Mouse (Mus musculus) brain, adult 2 months (tissue): ENCODE results near the gene Mdm4.

Source experiments
- DNase-seq: peaks from one replicate; pipeline ENCODE4 v3.0.0; 2011; ENCODE audit warnings: low read depth, low spot score

The Mdm4 gene

DNA sequence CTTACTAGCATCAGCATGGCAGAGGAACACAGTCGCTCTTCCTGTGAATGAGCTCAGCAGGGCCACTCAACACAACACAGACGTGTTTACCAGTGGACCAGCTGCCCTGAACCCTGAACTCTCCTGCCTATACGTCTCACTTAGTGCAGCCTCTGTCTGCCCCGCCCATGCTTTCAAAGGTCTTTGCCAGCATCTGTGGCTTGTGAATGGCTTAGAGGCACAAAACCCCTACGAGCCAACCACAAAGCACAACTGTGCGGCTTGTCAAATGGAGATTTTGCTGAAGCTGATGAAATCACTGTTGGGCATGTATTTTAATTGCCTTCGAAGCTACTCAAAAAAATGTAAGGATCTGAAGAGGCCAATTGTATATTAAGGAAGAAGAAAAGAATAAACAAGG, 82.5 kb downstream of the Mdm4 start:
- no peak for DNase-seq

DNA sequence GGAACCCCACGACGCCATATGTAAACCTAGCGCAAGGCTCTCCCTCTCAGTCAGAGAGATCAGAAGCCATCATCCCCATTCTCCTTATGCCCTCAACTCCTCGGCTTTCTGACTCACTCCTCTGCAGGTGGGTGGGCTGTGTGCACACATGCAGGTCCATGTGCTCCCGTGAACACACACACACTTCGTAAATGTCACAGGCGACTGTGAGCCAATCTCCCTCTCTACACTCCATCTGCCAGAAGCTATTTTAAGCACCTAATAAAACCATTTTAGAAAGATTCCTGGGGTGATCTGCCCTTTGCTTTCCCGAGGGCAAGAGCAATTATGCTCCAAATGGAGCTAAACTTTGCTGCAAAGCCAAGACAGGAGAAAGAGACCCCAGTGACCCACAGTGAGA, 84.5 kb downstream of the Mdm4 start:
- DNase-seq = peak; percentile 90

DNA sequence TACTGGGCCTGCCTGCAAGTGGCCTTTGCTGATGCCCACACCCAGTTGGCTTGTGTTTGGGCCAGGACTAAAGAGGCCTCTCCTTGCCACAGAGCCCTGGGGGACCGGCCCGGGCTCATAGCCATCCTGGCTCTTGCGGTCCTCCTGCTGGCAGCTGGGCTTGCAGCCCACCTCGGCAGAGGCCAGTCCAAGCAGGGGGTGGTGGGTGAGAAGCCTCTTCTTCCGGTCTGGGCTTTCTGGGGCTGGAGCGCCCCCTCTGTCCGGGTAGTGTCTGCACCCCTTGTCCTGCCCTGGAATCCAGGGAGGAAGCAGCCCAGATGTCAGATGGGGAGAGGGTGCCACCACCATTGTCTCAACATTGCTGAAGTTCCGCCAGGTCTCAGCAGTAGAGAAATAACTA, 91.4 kb downstream of the Mdm4 start:
- DNase-seq = peak; percentile 64

DNA sequence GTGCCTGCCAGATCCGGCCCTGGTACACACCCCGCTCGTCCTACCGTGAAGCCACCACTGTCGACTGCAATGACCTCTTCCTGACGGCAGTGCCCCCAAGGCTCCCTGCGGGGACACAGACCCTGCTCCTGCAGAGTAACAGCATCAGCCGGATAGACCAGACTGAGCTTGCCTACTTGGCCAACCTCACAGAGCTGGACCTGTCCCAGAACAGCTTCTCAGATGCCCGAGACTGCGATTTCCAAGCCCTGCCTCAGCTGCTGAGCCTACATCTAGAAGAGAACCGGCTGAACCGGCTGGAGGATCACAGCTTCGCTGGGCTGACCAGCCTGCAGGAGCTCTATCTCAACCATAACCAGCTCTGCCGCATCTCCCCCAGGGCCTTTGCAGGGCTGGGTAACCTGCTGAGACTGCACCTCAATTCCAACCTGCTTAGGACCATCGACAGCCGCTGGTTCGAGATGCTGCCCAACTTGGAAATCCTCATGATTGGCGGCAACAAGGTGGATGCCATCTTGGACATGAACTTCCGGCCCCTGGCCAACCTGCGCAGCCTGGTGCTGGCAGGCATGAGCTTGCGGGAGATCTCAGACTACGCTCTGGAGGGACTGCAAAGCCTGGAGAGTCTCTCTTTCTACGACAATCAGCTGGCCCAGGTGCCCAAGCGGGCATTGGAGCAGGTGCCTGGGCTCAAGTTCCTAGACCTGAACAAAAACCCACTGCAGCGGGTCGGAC, 92.9 kb downstream of the Mdm4 start:
- no peak for DNase-seq

DNA sequence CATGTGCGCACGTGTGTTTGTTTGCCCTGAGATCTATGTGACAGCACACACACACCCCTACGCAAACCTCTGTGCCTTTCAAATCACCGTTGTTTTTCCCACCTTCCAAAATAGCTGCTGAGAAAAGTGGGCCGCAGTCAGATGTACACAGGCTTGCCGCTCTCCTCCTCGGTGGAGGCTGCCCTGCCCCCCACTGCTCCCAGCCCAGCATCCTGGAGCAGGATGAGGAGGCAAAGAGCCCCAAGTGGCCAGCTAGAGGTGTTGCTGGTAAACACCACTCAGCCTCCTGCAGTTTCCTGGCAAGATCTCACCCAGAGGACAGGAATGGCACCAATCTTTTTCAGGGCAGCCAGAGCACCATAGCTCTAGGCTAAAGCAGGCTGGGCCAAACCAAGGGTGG, 95.5 kb downstream of the Mdm4 start:
- peak; percentile 94 for DNase-seq

DNA sequence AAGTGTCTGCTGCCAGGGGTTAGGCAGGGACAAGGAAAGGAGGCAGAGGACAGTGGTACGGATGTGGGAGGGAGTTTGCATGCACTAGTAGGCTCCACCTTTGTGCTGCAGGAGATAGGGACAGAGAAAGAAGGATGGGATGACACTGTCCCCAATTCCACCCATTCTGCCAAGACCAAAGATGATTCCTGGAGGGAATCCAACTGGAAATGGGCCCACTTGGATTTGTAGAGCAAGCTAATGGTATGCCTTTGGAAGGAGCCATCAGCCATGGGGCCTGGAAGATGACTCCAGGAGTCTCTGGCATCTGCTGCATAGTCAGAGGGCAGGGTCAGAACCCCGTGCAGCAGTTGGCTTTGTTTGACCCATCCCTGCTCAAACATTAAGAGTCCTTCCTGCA, 97.9 kb downstream of the Mdm4 start:
- DNase-seq = peak; percentile 92

DNA sequence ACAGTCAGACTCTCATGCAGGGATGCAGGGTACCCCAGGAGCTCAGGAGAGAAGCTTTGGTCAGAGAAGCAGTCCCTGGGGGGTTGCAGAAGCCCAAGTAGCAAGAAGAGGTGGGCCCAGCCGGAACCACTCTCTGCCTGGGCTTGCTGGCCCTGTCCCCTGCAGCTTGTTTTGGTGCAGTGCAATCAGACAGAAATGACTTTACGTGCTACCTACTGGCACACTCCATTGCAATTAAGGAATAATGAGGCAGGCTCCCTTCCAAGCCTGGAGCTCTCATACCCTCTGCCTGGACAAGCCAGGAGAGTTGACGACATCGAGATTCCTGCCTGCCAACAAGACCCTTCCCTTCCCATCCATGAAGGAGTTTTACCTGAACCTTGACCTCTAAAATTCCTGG, 100.1 kb downstream of the Mdm4 start:
- no peak for DNase-seq

DNA sequence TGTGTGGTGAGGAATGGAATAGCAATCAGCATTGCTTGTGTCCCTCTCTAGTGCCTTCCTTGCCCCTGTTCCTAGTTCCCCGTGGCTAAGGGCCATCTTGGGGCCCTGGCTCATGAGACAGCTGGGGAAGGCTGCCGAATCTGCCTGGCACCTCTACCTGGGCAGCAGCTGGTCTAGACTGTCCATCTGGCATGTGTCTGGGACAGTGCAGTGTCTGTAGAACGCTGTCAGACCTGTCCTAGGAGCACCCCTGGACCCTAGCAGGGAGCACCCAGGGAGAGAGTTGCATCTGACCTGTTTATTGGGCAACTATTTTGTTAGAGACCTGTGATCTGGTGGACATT, 101.5 kb downstream of the Mdm4 start:
- DNase-seq = no peak

DNA sequence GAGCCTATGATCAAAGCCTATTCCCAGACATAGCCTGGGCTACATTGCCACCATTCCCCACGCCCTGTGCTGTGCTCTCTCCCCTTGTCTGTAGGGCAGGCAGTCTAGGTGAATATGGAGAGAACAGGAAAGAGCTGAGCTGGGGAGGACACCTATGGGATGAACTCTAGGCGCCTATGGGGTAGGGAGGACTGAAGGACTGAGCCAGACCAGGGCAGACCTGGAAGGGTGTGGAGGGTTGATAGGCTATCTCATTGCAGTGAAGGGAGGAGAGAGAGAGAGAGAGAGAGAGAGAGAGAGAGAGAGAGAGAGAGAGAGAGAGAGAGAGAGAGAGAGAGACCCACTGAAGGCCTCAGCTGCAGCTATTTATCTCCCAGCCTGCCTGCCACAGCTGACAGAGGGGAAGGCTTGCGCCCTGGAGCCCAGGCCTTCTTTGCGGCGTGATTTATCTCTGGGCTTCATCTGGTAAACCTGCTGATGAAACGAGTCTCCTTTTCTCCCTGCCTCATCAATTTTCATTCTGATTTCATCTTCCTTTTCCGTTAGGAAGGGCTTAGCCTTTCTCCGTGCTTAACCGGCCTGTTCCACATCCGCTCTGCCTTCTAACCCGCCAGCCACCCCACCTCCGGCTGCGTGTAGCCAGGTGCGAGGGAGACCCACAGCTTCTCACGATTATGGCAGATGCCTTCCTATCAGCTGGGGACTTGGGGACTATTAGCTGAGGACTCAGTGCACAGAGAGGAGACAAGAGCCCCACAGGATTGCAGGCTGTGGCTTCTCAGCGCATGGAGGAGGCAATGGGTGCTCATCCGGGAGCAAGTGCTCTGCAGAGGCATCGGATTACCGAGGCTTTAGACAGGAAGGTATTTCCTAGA, 102.1 kb downstream of the Mdm4 start:
- no peak for DNase-seq

DNA sequence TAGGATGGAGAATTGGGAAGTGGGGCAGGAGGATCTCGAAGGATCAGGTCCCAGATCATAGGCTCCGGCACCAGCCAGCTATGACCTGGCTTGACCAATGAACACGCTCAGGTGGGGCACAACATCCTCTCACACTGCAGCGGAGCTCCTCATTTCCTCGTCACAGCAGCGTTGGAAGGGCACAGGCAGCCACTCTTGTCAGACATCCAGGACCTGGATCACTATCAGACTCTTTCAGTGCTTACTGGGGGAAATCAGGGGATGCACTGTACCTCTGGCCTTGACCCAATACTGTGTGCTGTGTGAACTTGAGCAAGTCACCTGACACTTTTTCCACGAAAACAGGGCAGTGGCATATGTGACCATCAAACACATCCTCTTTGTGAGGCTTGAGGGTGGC, 105.1 kb downstream of the Mdm4 start:
- no peak for DNase-seq

DNA sequence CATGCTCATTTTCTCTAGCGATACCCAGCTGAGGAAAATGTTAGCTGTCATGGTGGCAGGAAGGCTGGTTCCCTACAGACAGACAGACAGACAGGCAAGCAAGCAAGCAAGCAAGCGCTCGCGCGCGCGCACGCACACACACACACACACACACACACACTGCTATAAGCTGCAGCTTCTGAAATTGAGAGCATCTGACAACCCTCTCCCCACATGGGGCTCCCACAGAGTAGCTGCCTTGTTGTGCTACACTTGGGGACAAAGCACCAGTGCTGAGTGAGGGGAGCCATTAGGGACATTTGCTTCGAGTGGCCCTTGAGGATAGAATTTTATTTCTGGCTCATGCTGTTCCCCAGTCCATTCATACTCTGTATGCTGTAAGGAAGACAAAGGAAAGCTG, 108.1 kb downstream of the Mdm4 start:
- DNase-seq = no peak

DNA sequence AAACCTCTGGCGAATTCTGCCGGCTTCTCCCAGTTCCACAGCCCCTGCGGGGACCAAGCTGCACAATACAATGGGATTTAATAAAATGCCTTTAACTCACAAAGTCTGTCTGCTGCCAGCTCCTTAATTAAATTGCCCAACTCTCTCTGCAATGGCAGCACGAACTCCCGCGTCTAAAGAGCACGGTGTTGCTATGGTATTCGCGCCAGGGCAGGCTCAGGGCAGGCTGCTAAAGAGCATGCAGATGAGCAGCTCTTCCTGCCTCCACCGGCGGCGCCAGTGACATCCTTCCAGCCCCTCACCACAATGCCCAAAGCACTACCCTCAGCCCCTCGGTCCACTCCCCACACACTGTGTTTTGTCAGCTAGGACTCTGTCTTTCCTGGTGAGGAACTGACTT, 109.3 kb downstream of the Mdm4 start:
- peak; percentile 64 for DNase-seq

DNA sequence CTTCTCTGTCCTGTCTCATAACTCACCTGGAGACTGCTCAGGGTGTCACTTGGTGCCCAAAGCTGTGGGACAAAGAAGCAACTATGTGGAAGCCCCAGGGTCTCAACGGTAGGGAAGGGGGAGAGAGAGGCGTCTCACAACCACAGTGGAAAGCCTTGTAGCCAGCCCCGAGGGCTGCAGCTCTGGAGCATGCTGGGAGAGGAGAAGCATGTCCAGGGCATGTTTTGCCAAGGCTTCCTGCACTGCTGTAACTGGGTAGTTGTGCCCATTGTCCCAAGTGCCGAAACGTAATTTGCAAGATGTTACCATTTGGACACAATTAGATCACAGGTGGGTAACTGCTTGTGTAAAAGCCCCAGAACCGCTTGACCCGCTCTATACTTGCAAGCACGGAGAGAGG, 111.1 kb downstream of the Mdm4 start:
- no peak for DNase-seq

DNA sequence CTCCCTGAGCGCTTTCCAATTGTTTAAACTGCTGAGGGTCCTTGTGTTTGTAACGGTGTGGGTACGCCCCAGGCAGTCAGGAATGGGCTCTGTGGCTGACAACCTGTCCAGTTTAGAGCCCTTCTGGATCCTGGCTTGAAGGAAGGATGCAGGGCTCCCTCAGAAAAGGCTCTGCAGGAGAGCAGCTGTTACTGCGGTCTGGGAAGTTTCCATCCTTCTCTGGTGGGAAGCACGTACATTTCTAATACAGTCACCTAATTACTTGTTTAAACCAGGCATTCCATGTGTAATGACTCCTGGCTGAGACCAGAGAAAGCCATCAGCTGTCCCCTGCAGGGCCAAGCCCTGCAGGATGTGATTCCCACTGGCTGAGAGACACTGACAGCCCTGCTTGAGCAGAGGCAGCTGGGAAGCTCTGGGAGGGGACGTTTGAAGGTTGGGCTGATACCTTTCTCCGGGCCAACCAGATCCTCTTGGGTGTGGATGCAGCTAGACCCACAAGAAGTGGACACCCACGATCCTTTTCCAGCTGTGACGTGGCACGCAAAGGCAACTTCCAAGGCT, 112.2 kb downstream of the Mdm4 start:
- DNase-seq = peak; percentile 50

DNA sequence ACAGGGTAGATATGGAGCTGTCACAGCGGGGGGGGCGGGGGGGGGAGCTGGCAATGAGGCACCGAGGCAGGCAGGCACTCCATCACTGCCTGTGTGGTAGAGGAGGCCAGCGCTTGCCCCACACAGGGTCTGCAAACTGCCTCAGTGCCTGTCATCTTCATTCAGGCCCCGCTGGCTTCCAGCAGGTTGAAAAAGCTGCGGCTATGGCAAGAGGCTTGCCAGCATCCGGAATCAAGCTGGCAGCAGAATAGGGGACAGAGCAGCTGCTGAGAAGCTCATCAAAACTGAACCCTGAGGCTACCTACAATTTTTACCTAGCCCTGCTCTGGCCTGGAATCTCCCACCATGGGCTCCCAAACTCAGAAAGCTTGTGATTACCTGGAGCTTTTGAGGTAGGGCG, 112.8 kb downstream of the Mdm4 start:
- peak; percentile 58 for DNase-seq

DNA sequence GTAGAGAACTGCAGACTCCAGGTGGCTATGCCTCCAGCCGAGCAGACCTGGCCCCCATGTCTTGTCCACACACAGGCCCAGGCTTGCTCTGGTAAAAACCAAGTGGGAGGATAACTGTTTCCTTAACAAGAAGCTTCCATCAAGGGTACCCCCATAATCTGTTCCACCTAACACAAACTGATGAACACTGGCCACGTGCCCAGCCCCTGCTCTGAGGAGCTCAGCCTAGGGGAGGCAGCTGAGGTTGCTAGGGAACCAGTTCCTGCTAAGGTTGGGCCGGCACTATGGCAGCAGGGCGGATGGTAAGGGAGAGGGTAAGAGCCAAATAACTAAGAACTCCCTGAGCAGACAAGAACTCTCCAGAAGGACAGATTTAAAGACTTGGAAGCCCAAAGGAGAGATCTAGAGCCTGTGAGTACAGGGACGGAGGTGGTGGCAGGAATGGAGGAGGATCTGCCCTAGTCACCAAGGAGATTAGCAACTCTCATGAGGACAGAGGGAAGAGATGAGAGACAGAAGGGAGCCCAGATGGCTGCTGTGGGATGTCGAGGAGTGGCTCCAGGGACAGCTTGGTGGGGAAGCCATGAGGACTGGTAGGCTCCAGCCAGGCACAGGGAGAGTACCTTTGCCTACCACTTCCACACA, 114.4 kb downstream of the Mdm4 start:
- DNase-seq = peak; percentile 94

DNA sequence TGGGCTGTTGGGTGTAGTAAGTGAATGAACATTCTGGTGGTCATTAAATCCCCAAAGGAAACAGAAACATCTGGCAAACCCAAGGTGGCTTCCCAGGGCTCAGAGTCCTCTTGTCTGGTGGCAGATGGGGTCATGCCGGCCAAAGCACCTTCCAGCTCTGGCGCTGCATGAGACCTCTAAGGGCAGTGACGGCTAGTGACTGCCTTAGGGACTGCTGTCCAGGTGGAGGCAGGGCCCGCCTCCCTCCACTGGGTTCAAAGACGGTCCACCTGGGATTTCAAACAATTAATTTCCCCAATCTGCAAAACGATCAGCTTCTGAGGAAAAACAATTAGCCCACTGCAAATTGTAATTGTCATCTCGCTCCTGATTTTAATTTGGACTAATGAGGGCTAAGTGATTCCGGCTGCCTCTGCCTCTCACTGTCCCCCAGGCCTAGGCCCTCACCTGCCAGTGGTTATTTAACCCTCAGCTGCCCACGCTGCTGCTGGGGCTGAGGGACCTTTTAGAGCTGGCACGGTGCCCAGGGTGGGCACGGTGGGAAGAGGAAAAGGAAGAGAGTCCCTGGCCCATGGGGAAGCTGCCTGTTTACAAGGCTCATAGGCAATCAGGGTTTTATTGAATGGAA, 119.8 kb downstream of the Mdm4 start:
- no peak for DNase-seq

DNA sequence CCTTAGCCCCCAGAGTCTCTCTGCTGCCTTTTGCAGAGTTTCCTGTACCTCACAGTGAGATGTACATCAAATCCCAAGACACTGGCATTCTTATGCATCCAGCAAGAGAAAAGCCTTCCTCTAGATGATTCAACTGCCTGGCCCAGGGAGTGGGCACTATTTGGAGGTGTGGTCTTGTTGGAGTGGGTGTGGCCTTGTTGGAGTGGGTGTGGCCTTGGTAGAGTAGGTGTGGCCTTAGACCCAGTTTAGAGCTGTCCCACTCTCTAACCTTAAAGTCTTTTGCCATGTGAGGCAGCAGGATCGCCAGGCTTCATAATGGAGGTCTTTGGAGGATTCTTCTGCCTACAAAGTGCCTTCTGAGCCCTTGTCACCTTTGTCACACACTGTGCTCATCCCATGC, 120.4 kb downstream of the Mdm4 start:
- DNase-seq = no peak
